Mouse (Mus musculus): ENCODE results near the gene Gm10053.

Gm10053 gene

GRCm38 (mm10) chr19:24899578-24900544, 24.4 kb downstream of the Gm10053 start:
- DNase-seq (ENCODE audit: low read depth, low spot score): no peak

- DNase-seq (ENCODE audit: low read depth, low spot score): no peak
Observed at GRCm38 (mm10) chr19:24900581-24901220, 25.2 kb downstream of the Gm10053 start, which contains the start of gene Foxd4. Gene Foxd4, minus strand, starts transcription at chr19:24901197.

- no peak for DNase-seq (ENCODE audit: low read depth, low spot score)
Observed at GRCm38 (mm10) chr19:24901666-24902065, 26.2 kb downstream of the Gm10053 start.

- DNase-seq (ENCODE audit: low read depth, low spot score): no peak
Observed at GRCm38 (mm10) chr19:24902256-24902655, 26.8 kb downstream of the Gm10053 start.

- DNase-seq (ENCODE audit: low read depth, low spot score): no peak
Observed at GRCm38 (mm10) chr19:24902821-24903220, 27.3 kb downstream of the Gm10053 start.

- DNase-seq (ENCODE audit: low read depth, low spot score): no peak
Observed at GRCm38 (mm10) chr19:24907655-24908054, 32.2 kb downstream of the Gm10053 start.

- no peak for DNase-seq (ENCODE audit: low read depth, low spot score)
Observed at GRCm38 (mm10) chr19:24908385-24909155, 33.1 kb downstream of the Gm10053 start.

- no peak for DNase-seq (ENCODE audit: low read depth, low spot score)
Observed at GRCm38 (mm10) chr19:24920866-24921265, 45.4 kb downstream of the Gm10053 start.
